Mouse (Mus musculus): Measurements from ENCODE around the gene Bax. TPM values are rescaled to one million over a fixed set of nuclear protein-coding genes. Genes with fewer than 3 reads are reported as not detected.
A peak's percentile ranks its signal among the peaks of the same experiment; 100 is the strongest.

Bax gene
- polyA plus RNA-seq, 1 experiment from 2014 or later, result 206 TPM

- WGBS, result 27% methylated on average over 19 of the region's 19 CpGs
- no peak within 1 kb of the TSS for H3K27ac ChIP-seq (ENCODE audit: low read depth, low read length)
- no peak within 1 kb of the TSS for H3K4me3 ChIP-seq (ENCODE audit: low read depth, low read length)
- ATAC-seq (ENCODE audit: insufficient read depth, low FRiP score, low TSS enrichment) (no peak), DNase-seq (ENCODE audit: low spot score) (no peak)
- no peak within 1 kb of the TSS for H3K4me2 ChIP-seq (ENCODE audit: low read depth)
- H3K9me3 ChIP-seq (ENCODE audit: control insufficient read depth, low read length), result no peaks in the 10 kb centered on the region
- H3K27me3 ChIP-seq (ENCODE audit: control insufficient read depth, insufficient read depth, low read length), result no peaks in the 10 kb centered on the region
- peaks cover 18% of the 10 kb centered on the region; the same call in 1 of the 2 replicates for H3K4me1 ChIP-seq (ENCODE audit: control insufficient read depth, insufficient read depth, low read length)
- H3K36me3 ChIP-seq (ENCODE audit: control insufficient read depth, insufficient read depth, low read length), result no peaks in the 10 kb centered on the region
- no peak within 1 kb of the TSS for H3K9ac ChIP-seq (ENCODE audit: low read length)
Measured at GRCm38 (mm10) chr7:45437521-45438276, 29.0 kb downstream of the Bax start, which contains the start of gene Ruvbl2. Ruvbl2 (minus strand) TSS chr7:45438096.

- Histone ChIP-seq H3K36me3 (ENCODE audit: control insufficient read depth, insufficient read depth, low read length) (no peaks in the 10 kb centered on the region), H3K4me3 (ENCODE audit: low read depth, low read length) (no peak overlapping the region), H3K4me1 (ENCODE audit: control insufficient read depth, insufficient read depth, low read length) (peaks cover 18% of the 10 kb centered on the region; the same call in 1 of the 2 replicates), H3K27ac (ENCODE audit: low read depth, low read length) (no peak overlapping the region), H3K9ac (ENCODE audit: low read length) (no peak overlapping the region), H3K27me3 (ENCODE audit: control insufficient read depth, insufficient read depth, low read length) (no peaks in the 10 kb centered on the region), H3K9me3 (ENCODE audit: control insufficient read depth, low read length) (no peaks in the 10 kb centered on the region), H3K4me2 (ENCODE audit: low read depth) (no peak overlapping the region)
- 27% methylated on average over 6 of the region's 6 CpGs for WGBS
- no peak for ATAC-seq (ENCODE audit: insufficient read depth, low FRiP score, low TSS enrichment)
- no peak for DNase-seq (ENCODE audit: low spot score)
Measured at GRCm38 (mm10) chr7:45437046-45437445, 29.7 kb downstream of the Bax start.

GRCm38 (mm10) chr7:45436444-45436843, 30.3 kb downstream of the Bax start:
- Histone ChIP-seq H3K36me3 (ENCODE audit: control insufficient read depth, insufficient read depth, low read length) (peaks cover under 1% of the 10 kb centered on the region; the same call in 1 of the 2 replicates), H3K4me3 (ENCODE audit: low read depth, low read length) (no peak overlapping the region), H3K4me2 (ENCODE audit: low read depth) (no peak overlapping the region), H3K4me1 (ENCODE audit: control insufficient read depth, insufficient read depth, low read length) (peaks cover 18% of the 10 kb centered on the region; the same call in 1 of the 2 replicates), H3K27me3 (ENCODE audit: control insufficient read depth, insufficient read depth, low read length) (no peaks in the 10 kb centered on the region), H3K27ac (ENCODE audit: low read depth, low read length) (no peak overlapping the region), H3K9me3 (ENCODE audit: control insufficient read depth, low read length) (no peaks in the 10 kb centered on the region), H3K9ac (ENCODE audit: low read length) (no peak overlapping the region)
- no peak for DNase-seq (ENCODE audit: low spot score)
- no peak for ATAC-seq (ENCODE audit: insufficient read depth, low FRiP score, low TSS enrichment)
- 96% methylated on average over 5 of the region's 5 CpGs for WGBS

GRCm38 (mm10) chr7:45435038-45435437, 31.7 kb downstream of the Bax start:
- Histone ChIP-seq H3K27me3 (ENCODE audit: control insufficient read depth, insufficient read depth, low read length) (no peaks in the 10 kb centered on the region), H3K4me1 (ENCODE audit: control insufficient read depth, insufficient read depth, low read length) (peaks cover 18% of the 10 kb centered on the region; the same call in 1 of the 2 replicates), H3K4me2 (ENCODE audit: low read depth) (peak overlapping the region; percentile 92), H3K9ac (ENCODE audit: low read length) (peak overlapping the region; percentile 75), H3K4me3 (ENCODE audit: low read depth, low read length) (peak overlapping the region; percentile 75), H3K36me3 (ENCODE audit: control insufficient read depth, insufficient read depth, low read length) (peaks cover 6% of the 10 kb centered on the region), H3K27ac (ENCODE audit: low read depth, low read length) (peak overlapping the region; percentile 35; the same call in 1 of the 2 replicates), H3K9me3 (ENCODE audit: control insufficient read depth, low read length) (no peaks in the 10 kb centered on the region)
- ATAC-seq (ENCODE audit: insufficient read depth, low FRiP score, low TSS enrichment) (no peak; the same call in none of the 2 replicates), DNase-seq (ENCODE audit: low spot score) (no peak)
- 6% methylated on average over 16 of the region's 16 CpGs for WGBS

DNA sequence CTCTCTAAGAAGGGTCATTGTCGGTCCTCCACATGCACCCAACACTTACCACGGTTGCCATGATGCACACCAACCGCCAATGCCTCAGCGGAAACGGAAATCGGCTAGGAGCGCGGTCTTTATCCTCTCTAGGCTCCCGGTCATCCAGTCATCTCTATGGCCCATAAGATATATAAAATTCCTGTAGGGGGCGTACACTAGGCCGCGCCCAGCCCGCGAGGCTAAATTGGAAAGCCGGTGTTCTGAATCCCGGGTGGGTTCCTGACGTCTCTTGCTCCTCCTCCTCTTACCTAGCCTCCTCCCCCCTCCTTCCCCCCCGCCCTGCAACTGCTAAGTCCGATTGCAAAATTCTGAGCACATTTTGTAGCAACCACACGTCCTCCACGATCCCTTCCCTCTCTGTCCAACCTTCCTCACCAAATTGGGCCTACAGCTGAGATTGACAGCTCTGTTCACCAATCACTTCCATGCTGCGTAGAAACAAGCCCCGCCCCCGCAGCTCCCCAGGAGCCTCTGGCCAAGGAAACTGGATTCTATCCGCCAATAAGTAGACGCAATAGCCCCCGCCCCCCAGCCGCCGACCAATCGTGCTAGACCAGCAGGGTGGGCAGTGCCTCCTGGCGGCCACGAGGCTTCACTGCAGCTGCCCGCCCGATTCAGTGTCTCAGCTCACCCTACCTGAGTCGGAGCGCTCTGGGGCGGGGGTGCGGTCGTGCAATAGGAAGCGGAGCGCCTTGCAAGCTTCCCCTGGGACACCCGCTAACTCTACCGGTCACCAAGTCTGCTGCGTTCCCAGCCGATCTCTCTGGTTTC, 32.3 kb downstream of the Bax start, which contains the start of gene Gys1:
TSS of gene Gys1 (plus strand) at position 642 of the 813 bp plus-strand sequence.
- H3K27me3 ChIP-seq (ENCODE audit: control insufficient read depth, insufficient read depth, low read length), result no peaks in the 10 kb centered on the region
- under 1% methylated on average over 45 of the region's 45 CpGs for WGBS
- peak within 1 kb of the TSS; percentile 79 for H3K27ac ChIP-seq (ENCODE audit: low read depth, low read length)
- ATAC-seq (ENCODE audit: insufficient read depth, low FRiP score, low TSS enrichment) (peak; percentile 94), DNase-seq (ENCODE audit: low spot score) (peak; percentile 100)
- no peaks in the 10 kb centered on the region for H3K9me3 ChIP-seq (ENCODE audit: control insufficient read depth, low read length)
- peak within 1 kb of the TSS; percentile 75 for H3K4me3 ChIP-seq (ENCODE audit: low read depth, low read length)
- peaks cover 10% of the 10 kb centered on the region for H3K36me3 ChIP-seq (ENCODE audit: control insufficient read depth, insufficient read depth, low read length)
- peaks cover 18% of the 10 kb centered on the region; the same call in 1 of the 2 replicates for H3K4me1 ChIP-seq (ENCODE audit: control insufficient read depth, insufficient read depth, low read length)
- H3K9ac ChIP-seq (ENCODE audit: low read length), result peak within 1 kb of the TSS; percentile 75
- H3K4me2 ChIP-seq (ENCODE audit: low read depth), result peak within 1 kb of the TSS; percentile 92

DNA sequence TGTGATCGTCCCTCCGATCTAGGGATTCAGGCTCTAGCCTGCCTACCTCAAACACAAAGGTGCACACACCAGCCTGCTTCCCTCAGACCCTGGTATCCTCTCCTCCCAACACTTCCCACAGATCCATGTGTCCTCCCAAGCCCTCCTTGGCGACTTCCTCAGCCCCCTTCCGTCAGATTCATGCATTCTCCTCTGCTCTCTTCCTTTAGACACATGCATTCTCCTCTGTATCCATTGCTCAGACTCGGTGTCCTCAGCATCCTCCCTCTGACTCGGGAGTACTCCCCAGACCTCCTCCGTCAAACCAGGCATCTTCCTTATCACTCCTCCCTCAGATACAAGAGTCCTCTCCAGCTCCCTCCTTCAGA, 32.9 kb downstream of the Bax start:
- Histone ChIP-seq H3K27ac (ENCODE audit: low read depth, low read length) (no peak overlapping the region), H3K27me3 (ENCODE audit: control insufficient read depth, insufficient read depth, low read length) (no peaks in the 10 kb centered on the region), H3K4me1 (ENCODE audit: control insufficient read depth, insufficient read depth, low read length) (peaks cover 18% of the 10 kb centered on the region; the same call in 1 of the 2 replicates), H3K9me3 (ENCODE audit: control insufficient read depth, low read length) (no peaks in the 10 kb centered on the region), H3K36me3 (ENCODE audit: control insufficient read depth, insufficient read depth, low read length) (peaks cover 10% of the 10 kb centered on the region), H3K9ac (ENCODE audit: low read length) (peak overlapping the region; percentile 68), H3K4me2 (ENCODE audit: low read depth) (peak overlapping the region; percentile 92), H3K4me3 (ENCODE audit: low read depth, low read length) (peak overlapping the region; percentile 75)
- DNase-seq (ENCODE audit: low spot score), result no peak
- peak; percentile 24; the same call in 1 of the 2 replicates for ATAC-seq (ENCODE audit: insufficient read depth, low FRiP score, low TSS enrichment)
- WGBS, result under 1% methylated on average over 7 of the region's 7 CpGs

- Histone ChIP-seq H3K36me3 (ENCODE audit: control insufficient read depth, insufficient read depth, low read length) (peaks cover 31% of the 10 kb centered on the region), H3K4me1 (ENCODE audit: control insufficient read depth, insufficient read depth, low read length) (no peaks in the 10 kb centered on the region)
Measured at GRCm38 (mm10) chr7:45426556-45426955, 40.1 kb downstream of the Bax start.

GRCm38 (mm10) chr7:45421194-45421593, 45.5 kb downstream of the Bax start:
- no peak overlapping the region for H3K4me2 ChIP-seq (ENCODE audit: low read depth)
- DNase-seq (ENCODE audit: low spot score) (no peak), ATAC-seq (ENCODE audit: insufficient read depth, low FRiP score, low TSS enrichment) (no peak)
- H3K27me3 ChIP-seq (ENCODE audit: control insufficient read depth, insufficient read depth, low read length), result peaks cover 46% of the 10 kb centered on the region
- peaks cover 22% of the 10 kb centered on the region for H3K36me3 ChIP-seq (ENCODE audit: control insufficient read depth, insufficient read depth, low read length)
- no peak overlapping the region for H3K9ac ChIP-seq (ENCODE audit: low read length)
- 91% methylated on average over 14 of the region's 14 CpGs for WGBS
- no peaks in the 10 kb centered on the region for H3K9me3 ChIP-seq (ENCODE audit: control insufficient read depth, low read length)
- H3K4me1 ChIP-seq (ENCODE audit: control insufficient read depth, insufficient read depth, low read length), result no peaks in the 10 kb centered on the region
- no peak overlapping the region for H3K27ac ChIP-seq (ENCODE audit: low read depth, low read length)
- no peak overlapping the region for H3K4me3 ChIP-seq (ENCODE audit: low read depth, low read length)

More at GRCm38 (mm10) chr7:45426556-45426955, 40.1 kb downstream of the Bax start:
- Histone ChIP-seq H3K4me3 (ENCODE audit: low read depth, low read length) (no peak overlapping the region), H3K9ac (ENCODE audit: low read length) (no peak overlapping the region), H3K27ac (ENCODE audit: low read depth, low read length) (no peak overlapping the region), H3K9me3 (ENCODE audit: control insufficient read depth, low read length) (no peaks in the 10 kb centered on the region), H3K4me2 (ENCODE audit: low read depth) (no peak overlapping the region), H3K27me3 (ENCODE audit: control insufficient read depth, insufficient read depth, low read length) (no peaks in the 10 kb centered on the region)
- DNase-seq (ENCODE audit: low spot score), result no peak
- no peak for ATAC-seq (ENCODE audit: insufficient read depth, low FRiP score, low TSS enrichment)
- 91% methylated on average over 8 of the region's 8 CpGs for WGBS

All from neural tube, embryonic 11.5 days (tissue).